Mouse (Mus musculus) brain, embryonic 18.5 days (tissue): Measurements from ENCODE around the gene Nodal.

Experiments used
- DNase-seq: peaks from one replicate; pipeline ENCODE4 v3.0.0-alpha.2; 2012; ENCODE audit warnings: low read depth, low spot score

Gene Nodal

DNA sequence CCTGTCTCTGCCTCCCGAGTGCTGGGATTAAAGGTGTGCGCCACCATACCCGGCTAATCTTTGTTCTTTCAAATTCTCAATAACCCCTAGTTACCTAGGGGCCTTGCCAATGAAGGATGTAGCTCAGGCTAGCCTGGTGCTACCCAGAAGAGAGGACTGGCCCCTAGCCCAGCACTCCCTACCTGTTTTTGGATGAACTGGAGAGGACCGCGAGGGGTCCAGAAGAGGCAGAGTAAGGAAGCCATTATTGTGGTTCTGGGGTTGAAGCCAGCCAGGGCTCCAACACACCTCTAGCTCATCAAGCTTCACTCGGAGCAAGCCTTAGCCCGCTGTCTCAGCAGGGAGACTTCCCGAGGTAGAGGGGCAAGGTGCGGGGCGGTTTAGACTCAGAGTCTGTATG lies at the start of gene Nodal:
Gene Nodal (plus strand): TSS at position 301 of the 400 bp plus-strand sequence.
- DNase-seq: no peak

DNA sequence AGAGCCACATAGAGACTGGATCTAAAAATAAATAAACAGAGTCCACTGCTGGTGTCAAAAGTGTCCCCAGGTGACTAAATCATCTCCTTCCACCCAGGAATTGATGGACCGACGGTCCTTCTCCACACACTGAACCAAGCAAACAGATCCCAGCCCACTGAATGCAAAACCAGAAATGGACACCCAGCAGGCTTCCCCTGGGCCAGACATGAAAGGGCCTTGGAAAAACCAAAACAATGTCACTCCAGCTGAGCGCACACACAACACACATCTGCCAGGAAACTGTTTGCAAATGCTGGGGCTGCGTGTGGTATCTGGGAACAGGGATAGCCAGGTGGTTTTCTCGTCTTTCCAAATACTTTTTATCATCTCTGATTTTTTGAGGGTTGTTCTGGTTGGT lies 48.0 kb upstream of the Nodal start:
- no peak for DNase-seq

DNA sequence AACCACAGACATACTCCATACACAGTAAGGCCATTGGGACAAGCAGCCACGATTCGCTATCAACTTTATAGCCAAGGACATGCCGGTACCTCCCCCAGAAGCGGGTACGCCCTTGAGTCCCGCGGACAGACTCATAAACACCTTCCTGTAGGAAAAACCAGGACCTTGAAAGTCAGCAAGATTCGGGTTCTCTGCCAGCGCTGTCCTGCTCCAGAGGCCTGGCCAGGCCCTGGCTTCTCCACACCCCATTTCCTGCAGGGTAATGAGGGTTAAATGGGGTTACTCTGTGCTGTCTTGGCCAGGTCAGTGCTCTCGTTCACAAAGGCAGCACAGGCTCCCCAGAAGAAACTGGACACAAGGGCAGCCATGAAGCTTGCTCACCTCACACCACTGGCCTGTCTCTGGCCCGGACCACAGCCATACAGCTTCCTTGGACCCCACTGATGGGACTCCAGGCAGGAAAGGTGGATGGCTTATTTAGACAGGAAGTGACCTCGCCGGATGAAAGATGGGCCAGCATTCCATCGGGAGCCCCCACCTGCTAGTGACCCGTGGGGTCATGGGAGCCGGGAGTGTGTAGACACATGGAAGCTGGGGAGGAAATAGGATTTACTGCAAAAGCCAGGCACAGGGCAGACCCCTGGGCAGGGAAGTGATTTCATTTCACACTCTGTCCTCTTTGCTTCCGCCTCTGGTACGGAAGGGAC lies 47.3 kb upstream of the Nodal start:
- no peak for DNase-seq

DNA sequence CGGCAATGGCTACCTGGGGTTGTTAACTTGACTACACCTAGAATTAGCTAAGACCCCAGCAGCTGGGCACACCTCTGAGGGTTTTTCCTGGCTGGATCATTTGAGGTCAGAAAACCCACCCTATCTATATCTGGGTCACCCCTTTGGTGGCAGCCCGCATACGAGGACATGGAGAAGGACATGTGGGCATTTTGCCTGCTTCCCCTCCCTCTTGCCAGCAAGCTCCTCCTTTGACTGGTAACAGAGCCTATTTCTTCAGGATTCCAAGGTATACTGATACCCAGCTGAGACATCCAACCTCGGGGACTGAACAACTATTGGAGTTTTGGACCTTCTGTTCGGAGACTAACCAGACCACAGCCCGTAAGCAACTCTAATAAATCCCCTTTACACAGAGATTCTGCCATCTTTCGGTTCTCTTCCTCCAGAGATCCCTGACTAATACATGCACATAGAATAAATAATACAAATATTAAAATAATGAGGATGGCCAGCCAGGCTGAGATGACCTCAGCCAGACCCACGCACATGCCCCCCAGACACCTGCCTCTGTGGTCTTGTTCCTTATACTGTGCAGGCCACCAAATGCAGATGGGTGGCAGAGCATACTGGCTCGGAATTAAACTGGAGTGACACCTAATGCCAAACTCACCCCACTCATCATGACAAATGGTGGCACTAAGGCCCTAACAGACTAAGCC lies 45.7 kb upstream of the Nodal start:
- no peak for DNase-seq

DNA sequence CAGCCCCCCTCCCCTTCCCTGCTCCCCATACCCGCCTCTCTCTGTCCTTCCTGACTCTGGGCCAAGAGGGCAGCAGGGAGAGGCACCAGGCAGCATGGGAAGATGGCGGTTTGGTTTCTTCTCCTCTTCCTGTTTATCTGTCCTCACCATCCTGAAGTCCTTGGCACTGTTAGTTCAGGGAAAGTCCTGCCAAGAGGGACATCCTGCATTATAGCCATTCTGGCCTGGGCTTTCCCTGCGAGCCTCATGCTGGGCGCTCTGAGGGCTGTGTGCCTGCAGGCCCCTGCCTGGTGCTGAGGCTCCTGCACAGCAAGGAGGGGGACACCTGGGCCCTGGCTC lies 45.2 kb upstream of the Nodal start:
- no peak for DNase-seq

DNA sequence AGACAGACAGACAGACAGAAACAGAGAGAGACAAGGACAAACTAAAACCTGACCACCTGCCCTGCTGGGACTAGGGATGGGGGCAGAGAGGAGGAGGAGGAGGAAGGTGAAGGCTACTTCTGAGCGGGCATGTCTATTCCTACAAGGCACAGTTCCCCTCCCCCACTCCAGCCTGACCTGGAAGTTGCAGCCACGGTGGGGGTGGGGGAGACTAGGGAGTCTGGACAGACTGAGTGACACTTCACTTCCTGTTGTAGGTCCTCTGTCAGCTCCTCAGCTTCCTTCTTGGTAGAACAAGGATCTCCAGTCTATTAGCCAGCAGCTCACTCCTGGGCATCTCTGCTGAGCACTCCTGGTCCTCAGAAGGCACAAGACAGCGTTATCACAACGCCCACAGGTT lies 43.7 kb upstream of the Nodal start:
- DNase-seq: no peak

DNA sequence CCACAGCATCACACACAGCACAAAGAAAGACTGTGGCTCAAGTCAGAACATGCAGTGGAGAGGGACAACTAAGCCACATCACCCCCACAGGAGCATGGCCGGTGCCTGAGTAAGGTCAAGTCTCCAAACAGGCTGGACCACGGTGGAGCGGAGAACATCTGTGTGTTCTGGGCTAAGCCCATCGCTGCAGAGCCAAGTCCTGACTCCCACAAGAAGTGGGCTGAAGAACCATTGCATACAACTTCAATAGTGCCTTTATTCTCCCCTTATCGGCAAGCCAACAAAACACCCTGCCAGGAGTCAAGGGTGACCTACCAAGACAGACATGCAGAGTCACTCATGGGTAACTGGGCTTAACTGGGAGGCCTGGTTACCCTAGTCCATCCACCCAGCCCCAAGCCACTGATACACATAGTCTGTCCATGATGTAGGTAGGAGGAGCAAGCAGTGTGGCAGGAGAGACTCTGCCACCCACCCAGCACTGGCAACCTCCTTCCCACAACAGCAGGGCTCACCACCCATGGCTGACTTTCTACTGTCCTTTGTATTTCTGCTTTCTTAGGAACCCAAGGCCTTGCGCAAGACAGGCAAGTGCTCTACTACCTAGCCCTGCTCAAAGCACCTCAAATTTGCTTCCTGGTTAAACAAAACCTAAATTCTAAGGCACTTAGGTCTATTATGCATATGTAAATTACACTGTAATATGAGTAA lies 42.8 kb upstream of the Nodal start:
- no peak for DNase-seq

DNA sequence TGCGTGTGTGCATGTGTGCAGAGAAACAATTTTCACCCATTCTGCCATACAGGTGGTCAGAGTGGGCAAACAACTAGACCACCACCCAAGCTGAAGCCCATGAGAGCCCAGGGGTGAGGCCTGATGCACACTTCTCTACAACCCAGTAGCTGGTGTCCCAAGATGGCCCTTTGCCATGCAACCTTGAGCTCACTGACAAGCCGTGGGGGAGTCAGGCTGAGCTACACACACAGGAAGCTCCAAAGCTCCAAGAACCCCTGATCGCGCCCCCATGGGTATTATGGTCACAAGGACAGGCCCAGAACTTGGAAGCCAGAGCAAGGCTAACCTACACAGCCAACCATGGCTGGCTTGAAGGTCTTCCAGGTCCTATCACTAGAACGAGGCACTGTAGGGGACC lies 39.7 kb upstream of the Nodal start:
- no peak for DNase-seq

DNA sequence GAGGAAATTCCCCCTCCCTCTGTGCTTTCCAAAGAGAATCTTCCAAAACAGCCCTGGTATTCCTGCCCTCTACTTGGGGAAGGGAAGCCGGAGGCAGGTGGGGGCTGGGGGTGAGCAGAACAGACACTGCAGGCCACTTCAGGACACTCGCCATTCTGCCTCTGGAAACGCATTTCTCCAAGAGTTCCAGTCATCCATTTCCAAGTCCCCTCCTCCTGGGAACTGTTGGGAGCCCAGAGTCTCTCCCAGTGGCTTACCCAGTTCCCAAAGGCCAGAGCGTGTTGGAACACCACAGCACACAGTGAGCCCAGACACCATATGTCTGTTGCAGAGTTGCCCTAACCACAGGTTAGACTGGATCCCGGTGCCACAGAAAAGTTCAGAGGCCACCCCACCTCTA lies 39.1 kb upstream of the Nodal start:
- no peak for DNase-seq

DNA sequence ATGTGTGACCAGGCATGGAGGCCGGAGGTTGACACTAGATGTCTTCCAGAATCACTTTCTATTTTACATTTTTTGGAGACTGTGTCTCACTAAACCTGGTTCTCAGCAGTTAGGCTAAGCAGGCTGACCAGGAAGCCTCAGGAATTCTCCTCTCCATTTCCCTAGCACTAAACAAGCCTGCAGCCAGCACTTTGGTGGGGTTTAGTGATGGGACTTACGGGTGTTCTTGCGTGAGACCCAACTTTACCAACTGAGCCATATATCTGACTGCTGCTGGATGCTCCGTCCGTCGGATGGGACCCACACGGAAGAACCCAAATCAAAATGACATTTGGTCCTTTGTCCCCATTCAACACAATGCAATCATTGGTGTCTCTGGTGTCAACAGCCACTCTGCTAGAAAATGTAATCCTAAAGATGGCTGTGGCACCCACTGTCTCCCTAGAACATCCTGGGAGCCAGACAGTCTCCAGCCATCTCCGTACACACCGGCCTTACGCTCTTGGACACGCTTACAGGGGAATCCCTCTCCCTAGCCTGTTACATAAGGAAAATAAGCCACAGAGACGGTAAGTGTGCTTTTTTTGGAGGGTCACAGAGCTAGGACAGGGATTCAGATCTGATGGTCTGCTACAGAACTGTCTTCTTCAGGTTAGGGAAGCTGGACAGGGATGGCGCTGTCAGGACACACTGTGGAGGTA lies 38.3 kb upstream of the Nodal start:
- no peak for DNase-seq

DNA sequence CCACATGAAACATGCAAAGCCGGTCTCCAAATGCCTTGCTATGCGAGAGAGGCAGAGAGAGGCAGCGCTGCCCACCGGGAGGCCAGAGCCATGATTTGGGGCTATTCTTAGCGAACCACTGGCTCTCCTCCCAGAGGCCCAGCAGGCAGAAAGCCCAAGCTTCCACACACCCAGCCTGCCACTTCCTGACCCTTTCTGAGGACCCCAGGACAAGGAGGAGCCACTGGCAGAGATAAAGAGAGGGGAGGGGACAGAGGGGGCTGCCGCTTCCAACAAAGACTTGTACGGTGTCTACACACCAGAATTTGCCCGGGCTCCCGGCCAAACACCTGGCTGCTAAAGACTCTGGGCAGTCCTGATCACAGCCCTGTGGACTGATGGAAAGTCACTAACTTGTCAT lies 37.6 kb upstream of the Nodal start:
- no peak for DNase-seq

DNA sequence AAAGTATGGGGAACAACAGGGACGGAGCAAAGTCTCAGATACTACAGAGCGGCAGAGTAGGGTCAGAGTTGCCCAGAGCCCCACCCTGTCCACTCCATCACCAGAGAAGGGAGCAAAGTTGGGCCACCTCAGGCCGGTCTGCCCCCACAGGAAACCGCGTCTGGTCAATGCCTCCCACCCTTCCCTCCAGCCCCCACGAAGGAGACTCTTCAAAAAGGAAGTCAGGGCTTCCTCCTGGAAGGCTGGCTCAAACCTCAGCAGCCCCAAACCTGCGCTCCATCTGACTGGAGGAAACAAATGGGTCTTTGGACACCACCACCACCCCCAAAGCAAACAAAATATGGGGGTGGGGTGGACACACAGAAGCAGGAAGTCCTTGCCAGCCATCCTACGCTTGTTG lies 35.9 kb upstream of the Nodal start:
- no peak for DNase-seq

DNA sequence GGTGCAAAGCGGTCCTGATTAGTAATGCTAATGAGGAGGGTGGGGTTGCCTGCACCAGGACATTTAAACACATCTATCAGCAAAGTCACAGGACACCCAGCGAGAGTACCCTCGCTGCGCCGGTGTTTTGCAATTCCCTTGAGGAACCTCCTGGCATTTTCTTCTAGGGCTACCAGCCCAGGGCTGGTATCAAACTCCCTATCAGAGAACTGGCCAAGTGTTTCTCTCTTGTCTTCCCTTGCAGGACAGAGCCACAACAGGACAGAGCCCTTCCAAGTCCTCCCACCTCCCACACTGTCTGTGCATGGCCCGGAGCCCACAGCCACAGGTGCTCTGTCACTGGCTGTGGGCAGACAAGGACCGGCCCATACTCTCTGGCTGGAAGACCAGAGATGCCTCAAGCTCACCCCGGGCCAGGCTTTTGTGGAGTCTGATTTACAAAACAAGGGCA lies 35.5 kb upstream of the Nodal start:
- no peak for DNase-seq

DNA sequence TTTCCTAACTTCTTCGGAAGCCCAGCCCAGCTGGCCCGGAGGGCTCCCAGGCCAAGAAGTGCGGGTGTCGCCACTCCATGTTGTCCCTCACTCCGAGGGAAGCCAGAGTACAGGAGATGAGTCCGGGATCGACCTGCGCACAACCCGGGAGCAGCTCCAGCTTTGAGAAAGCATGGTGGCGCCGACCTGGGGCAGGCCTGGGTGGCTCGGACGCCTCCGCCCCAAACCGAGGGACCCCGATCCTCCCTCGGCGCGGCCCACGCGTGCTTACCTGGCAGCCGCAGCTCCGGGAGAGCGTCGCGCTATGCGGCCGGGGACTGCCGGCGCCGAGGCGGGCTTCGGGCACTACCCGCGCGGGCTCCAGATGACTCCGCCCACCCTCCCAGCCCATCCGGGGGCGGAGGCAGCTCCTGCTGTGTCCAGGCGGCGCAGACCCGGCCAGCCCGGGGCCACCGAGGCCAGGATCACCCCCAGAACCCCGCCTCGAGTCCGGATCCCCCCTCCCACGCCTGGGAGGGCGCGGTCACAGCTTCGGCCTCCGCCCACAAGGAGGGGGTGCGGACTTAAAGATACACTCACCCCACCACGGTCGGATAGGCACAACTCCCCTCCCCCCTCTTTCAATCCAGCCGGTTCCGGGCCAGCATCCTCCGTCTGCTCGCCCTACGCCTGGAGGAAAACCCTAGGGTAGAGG lies 34.6 kb upstream of the Nodal start, which contains the start of gene Pald1:
Gene Pald1 (minus strand): TSS at position 510 of the 694 bp plus-strand sequence.
- DNase-seq: peak; percentile 49

DNA sequence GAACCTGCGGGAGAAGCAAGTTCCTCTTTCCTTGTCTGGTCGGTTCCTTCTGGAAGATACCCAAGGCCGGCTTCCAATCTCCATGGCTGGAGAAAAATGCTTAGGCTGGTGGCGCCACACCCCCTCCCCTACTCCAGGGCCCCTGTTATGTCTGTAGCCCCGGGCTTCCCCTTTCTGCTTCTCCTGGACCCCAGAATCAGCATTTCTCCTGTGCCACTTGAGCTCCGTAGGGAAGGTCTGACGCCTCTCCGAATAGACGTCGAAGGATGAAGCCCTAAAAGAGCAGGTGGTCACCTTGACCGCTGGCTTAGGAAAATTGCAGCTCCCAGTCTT lies 34.1 kb upstream of the Nodal start:
- DNase-seq: no peak

DNA sequence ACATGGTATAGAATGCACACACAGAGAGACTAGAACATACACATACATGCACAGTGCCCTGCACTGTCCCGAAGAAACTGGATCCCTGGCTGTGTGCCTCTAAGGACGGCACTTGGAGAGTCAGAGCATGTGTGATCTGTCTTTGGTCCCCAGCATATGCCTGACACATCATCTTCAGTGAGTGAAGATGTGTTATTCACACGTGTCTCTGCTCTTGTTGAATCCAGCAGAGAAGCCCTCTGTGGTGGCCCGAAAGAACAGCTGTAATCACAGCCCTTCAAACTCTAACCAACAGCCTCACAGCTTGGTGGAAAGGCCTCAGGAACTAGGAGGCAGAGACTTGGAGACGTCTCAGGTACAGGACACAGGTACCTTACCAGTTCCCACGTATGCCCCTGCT lies 32.6 kb upstream of the Nodal start:
- no peak for DNase-seq

DNA sequence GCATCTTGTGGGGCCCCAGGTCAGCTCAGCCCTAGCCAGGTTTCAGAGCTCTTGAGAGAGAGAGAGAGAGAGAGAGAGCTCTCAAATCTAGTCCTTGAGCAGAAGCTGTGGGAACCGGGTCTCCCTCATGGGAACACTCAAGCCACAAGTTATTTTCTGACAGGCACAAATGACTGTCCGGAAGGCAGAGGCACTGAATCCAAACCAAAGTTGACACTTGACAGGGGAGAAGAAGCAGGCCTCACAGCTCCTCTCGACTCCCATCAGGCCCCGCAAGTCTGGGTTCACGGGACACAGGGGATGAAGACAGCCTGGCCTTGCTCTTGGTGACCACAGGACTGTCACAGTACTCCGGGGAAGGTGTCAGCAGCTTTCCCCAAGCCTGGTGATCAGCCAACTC lies 31.5 kb upstream of the Nodal start:
- no peak for DNase-seq

DNA sequence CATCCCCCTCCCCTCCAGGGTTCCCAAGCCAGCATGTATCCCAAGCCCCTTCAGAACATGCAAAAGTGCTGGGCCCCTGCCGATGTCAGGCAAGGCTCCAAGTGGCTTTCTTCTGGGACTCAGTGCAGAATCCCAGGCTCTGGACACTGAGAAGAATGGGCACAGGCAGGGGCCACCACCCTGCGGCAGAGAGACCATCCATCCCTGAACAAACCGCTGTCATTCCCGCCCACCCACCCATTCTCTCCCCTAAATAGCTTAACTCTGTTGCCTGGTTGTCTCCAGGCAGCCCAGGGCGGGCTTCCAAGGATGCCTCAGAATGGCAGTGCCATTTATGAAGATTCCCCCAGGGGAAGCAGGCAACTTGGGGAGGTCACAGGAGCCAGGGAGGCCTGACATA lies 28.8 kb upstream of the Nodal start:
- DNase-seq: no peak

DNA sequence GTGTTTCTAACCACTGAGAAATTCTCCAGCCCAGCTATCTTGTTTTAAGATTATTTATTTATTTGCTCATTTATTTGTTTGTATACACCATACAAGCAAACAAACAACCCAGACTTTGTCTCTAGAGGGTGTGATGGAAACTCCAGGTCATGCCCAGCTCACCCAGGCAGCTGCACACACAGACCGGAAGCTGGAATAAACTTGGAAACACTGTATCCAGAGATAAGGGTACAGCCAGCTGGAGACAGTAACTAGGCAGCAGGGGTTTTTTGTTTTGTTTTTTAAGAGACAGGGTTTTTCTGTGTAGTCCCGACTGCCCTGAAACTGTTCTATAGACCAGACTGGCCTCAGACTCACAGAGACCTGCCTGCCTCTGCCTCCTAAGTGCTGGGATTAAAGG lies 27.6 kb upstream of the Nodal start:
- DNase-seq: no peak

DNA sequence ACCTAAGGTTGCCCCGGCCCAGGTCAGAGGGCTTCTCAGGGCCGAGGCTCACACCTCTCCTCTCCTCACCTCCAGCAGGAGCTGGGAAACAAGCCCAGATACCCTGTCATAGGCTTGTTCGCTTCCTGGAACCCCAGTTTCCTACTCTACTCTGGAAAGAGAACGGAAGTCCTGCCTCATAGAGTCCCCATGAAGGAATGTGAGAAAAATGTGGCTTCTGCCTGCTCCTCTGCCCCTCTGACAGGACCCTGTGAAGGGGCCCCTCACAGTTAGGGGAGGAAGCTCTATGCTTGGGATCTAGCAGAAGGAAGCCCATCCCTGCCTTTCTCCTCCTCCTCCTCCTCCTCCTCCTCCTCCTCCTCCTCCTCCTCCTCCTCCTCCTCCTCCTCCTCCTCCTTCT lies 25.2 kb upstream of the Nodal start:
- no peak for DNase-seq

DNA sequence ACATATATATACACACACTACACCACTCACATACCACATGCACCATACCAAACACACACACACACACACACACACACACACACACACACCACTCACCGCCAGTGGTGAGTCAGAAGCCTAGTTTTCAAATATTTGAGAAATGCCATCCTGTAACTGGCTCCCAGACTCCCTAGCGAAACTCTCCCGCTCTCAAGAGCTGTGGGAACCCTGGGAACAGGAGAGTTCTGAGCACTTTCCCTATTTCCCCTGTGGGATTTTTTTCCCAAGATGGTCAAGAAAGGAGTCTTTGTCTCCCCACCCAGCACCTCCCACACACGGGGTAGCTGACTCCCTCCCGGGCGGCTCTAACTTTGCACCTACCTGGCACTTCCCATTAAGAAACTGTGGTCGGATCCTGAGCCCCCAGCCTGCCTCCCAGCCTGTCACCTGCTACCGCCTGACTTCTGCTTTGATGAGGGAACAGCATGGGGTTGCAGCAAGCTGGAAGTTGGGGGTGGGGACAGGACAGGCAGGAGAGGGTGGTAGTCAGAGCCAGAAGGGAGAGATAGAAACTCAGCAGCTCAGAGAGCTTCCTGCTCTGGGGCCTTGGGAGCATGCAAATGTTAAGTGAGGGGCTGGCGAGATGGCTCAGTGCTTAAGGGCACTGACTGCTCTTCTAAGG lies 23.2 kb upstream of the Nodal start:
- DNase-seq: no peak
